Mouse (Mus musculus) limb, embryonic 10.5 days (tissue): Measurements from ENCODE around the gene Tssk4. TPM values are rescaled to one million over a fixed set of nuclear protein-coding genes. Genes with fewer than 3 reads are reported as not detected.

Experiments
- DNase-seq: peaks from one replicate; pipeline ENCODE4 v3.0.0-alpha.2; 2017; ENCODE audit warnings: low spot score
- H3K27ac ChIP-seq: fragments of 300-500 bp; sonication (generic); 2 replicates; pipeline ENCODE4 v1.5.1; 2016; ENCODE audit warnings: mild to moderate bottlenecking
- H3K27me3 ChIP-seq: fragments of 300-500 bp; sonication (generic); 2 replicates; pipeline ENCODE4 v1.6.1; 2016; ENCODE audit warnings: low read depth, mild to moderate bottlenecking; ENCODE audit not compliant: poor library complexity, severe bottlenecking
- H3K36me3 ChIP-seq: fragments of 300-500 bp; sonication (generic); 2 replicates; pipeline ENCODE4 v1.6.1; 2016; ENCODE audit warnings: mild to moderate bottlenecking, moderate library complexity
- H3K4me1 ChIP-seq: fragments of 300-500 bp; sonication (generic); 2 replicates; pipeline ENCODE4 v1.6.1; 2016
- H3K4me3 ChIP-seq: fragments of 300-500 bp; sonication (generic); 2 replicates; pipeline ENCODE4 v1.5.1; 2016; ENCODE audit warnings: mild to moderate bottlenecking, moderate library complexity
- H3K9me3 ChIP-seq: fragments of 300-500 bp; sonication (generic); replicated peaks from 2 replicates; pipeline ENCODE4 v1.6.1; 2016; ENCODE audit warnings: mild to moderate bottlenecking
- WGBS: fragments of 180-500 bp; shearing (Covaris S2); methylation state at CpG from one replicate; pipeline ENCODE4 v1.1.7; 2016; 5-methylcytosine and 5-hydroxymethylcytosine counted together
- polyA plus RNA-seq: library from polyadenylated mRNA; unstranded; fragments of >200 nt; fragmentation: Nextera tagmentation; extraction: Ambion mirVana; gene quantifications from 2 replicates; pipeline ENCODE4 v1.2.1, GENCODE M21; 2016

Gene Tssk4
- polyA plus RNA-seq = 0.60 and 0.61 TPM in 2 replicates

GRCm38 (mm10) chr14:55649884-55650283 is at the start of gene Tssk4:
Gene Tssk4, plus strand, starts transcription at chr14:55650184.
- Histone ChIP-seq H3K4me3 (no peak within 1 kb of the TSS), H3K36me3 (peaks cover 23% of the 10 kb centered on the region), H3K27ac (no peak within 1 kb of the TSS), H3K4me1 (peaks cover 5% of the 10 kb centered on the region), H3K27me3 (no peaks in the 10 kb centered on the region), H3K9me3 (no peaks in the 10 kb centered on the region)
- no peak for DNase-seq
- 98% methylated on average over 2 of the region's 2 CpGs for WGBS

DNA sequence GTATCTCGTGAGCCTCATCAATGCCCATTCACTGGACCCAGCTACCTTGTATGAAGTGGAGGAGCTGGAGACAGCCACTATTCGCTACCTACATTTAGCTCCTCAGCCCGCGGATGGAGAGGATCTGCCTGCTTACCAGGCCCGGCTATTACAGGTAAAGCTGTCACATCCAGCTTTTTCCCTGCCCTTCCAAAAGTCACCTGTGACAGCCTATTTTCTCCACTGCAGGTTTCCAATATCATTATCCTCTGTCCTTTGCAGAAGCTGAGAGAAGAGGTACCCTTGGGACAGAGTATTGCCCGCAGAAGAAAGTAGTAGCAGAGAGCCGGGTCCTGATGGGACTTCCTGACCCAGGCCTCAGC is 46.7 kb upstream of the Tssk4 start, which contains the start of gene Irf9:
Irf9 (plus strand) TSS at position 301 of the 362 bp plus-strand sequence.
- H3K4me3 ChIP-seq = peak within 1 kb of the TSS; percentile 40
- whole genome bisulfite sequencing = 88% methylated on average over 7 of the region's 7 CpGs
- no peaks in the 10 kb centered on the region for H3K9me3 ChIP-seq
- no peak for DNase-seq
- peaks cover 85% of the 10 kb centered on the region for H3K36me3 ChIP-seq
- H3K27me3 ChIP-seq = no peaks in the 10 kb centered on the region
- H3K27ac ChIP-seq = peak within 1 kb of the TSS; percentile 81
- H3K4me1 ChIP-seq = peaks cover 11% of the 10 kb centered on the region

DNA sequence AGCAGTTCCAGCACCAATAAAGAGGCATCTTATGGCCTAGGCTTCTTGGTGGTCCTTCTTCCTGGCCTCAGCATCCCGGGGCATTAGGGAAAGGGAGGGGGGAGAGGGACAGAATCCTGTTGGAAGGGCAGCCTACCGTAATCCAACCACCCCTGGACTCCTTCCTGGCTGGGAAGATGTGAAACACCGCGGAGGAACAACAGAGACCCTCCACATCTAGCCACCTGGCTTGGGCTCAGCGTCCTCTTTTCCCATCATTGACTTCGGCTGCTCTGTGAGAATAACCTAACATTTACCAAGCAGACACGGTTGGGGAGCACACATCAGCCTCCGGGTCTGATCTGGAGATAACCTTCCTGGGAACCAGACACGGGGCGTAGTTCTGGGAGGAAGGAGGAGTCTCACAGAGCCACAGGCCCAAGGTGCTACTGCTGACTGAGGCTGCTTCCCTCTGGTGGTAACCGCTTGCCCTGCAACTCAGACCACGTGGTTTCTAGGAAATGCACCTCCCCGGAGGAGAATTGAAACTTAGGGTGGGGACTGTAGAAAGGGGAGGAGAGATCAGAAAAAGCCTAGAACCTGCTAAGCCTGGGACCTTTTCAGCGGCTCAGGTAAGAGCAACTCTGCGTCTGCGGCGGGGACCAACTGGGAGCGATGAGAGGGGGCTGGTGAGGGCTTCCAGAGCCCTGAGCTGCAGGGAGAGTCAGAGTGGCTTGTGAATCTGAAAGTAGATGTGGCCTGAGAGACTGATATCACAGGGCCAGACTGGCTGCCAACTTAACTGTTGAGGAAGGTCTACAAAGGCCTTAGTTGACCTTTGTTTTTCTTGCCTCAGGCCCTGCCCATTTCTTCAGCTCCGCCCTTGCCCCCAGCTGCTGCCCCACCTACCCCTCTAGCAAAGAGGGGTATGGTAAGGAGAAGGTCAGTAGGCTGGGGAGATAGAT is 46.1 kb upstream of the Tssk4 start:
- Histone ChIP-seq H3K27ac (peak overlapping the region; percentile 81), H3K4me1 (peaks cover 11% of the 10 kb centered on the region), H3K36me3 (peaks cover 85% of the 10 kb centered on the region), H3K27me3 (no peaks in the 10 kb centered on the region), H3K9me3 (no peaks in the 10 kb centered on the region), H3K4me3 (peak overlapping the region; percentile 40)
- 14% methylated on average over 19 of the region's 19 CpGs for WGBS
- peak; percentile 85 for DNase-seq

GRCm38 (mm10) chr14:55604823-55605222 is 45.2 kb upstream of the Tssk4 start:
- H3K4me3 ChIP-seq = no peak overlapping the region
- H3K27me3 ChIP-seq = no peaks in the 10 kb centered on the region
- no peaks in the 10 kb centered on the region for H3K9me3 ChIP-seq
- peaks cover 11% of the 10 kb centered on the region for H3K4me1 ChIP-seq
- H3K36me3 ChIP-seq = peaks cover 85% of the 10 kb centered on the region
- DNase-seq = no peak
- H3K27ac ChIP-seq = no peak overlapping the region
- WGBS = 94% methylated on average over 11 of the region's 11 CpGs

- H3K9me3 ChIP-seq = no peaks in the 10 kb centered on the region
- no peak for DNase-seq
- H3K27ac ChIP-seq = no peak overlapping the region
- no peaks in the 10 kb centered on the region for H3K27me3 ChIP-seq
- H3K36me3 ChIP-seq = peaks cover 80% of the 10 kb centered on the region
- H3K4me1 ChIP-seq = peaks cover 11% of the 10 kb centered on the region
- no peak overlapping the region for H3K4me3 ChIP-seq
- 94% methylated on average over 16 of the region's 16 CpGs for WGBS
These were observed 44.1 kb upstream of the Tssk4 start for GRCm38 (mm10) chr14:55605743-55606459.

DNA sequence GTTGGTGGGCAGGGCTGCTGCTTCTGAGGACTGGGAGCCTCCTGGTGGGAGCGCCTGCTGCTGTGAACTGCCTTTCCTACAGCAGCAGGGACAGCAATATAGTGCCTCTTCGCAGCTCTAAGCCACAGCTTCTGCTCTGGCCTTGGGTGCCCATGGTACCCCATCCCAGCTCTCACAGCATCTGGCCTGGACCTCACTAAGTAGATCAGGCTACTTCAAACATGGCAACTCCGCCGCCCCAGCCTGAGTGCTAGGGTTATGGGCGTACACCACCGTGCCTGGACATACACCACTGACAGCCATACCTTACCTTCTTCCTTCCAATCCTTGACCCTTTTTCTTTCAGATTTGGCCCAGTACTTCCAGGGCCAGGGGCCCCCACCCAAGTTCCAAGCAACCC is 41.6 kb upstream of the Tssk4 start:
- no peaks in the 10 kb centered on the region for H3K9me3 ChIP-seq
- H3K27me3 ChIP-seq = no peaks in the 10 kb centered on the region
- no peak for DNase-seq
- no peak overlapping the region for H3K4me3 ChIP-seq
- H3K36me3 ChIP-seq = peaks cover 56% of the 10 kb centered on the region
- WGBS = 96% methylated on average over 6 of the region's 6 CpGs
- peaks cover 10% of the 10 kb centered on the region for H3K4me1 ChIP-seq
- no peak overlapping the region for H3K27ac ChIP-seq

GRCm38 (mm10) chr14:55613346-55613745 is 36.6 kb upstream of the Tssk4 start:
- Histone ChIP-seq H3K27ac (no peak overlapping the region), H3K27me3 (no peaks in the 10 kb centered on the region), H3K9me3 (no peaks in the 10 kb centered on the region), H3K4me1 (peaks cover 13% of the 10 kb centered on the region), H3K4me3 (no peak overlapping the region), H3K36me3 (peaks cover 21% of the 10 kb centered on the region)
- DNase-seq = no peak
- WGBS = 79% methylated on average over 6 of the region's 6 CpGs

GRCm38 (mm10) chr14:55614565-55615178 is 35.3 kb upstream of the Tssk4 start:
- Histone ChIP-seq H3K4me3 (no peak overlapping the region), H3K27ac (no peak overlapping the region), H3K27me3 (peaks cover 8% of the 10 kb centered on the region; the same call in 1 of the 2 replicates), H3K36me3 (peaks cover 7% of the 10 kb centered on the region), H3K9me3 (no peaks in the 10 kb centered on the region), H3K4me1 (peaks cover 21% of the 10 kb centered on the region)
- WGBS = 81% methylated on average over 7 of the region's 7 CpGs
- DNase-seq = no peak

GRCm38 (mm10) chr14:55615876-55616275 is 34.1 kb upstream of the Tssk4 start:
- DNase-seq = no peak
- Histone ChIP-seq H3K27me3 (peaks cover 9% of the 10 kb centered on the region; the same call in 1 of the 2 replicates), H3K4me1 (peaks cover 21% of the 10 kb centered on the region), H3K27ac (no peak overlapping the region), H3K36me3 (no peaks in the 10 kb centered on the region), H3K4me3 (no peak overlapping the region), H3K9me3 (no peaks in the 10 kb centered on the region)
- 59% methylated on average over 2 of the region's 2 CpGs for WGBS

- WGBS = 83% methylated on average over 2 of the region's 2 CpGs
- no peaks in the 10 kb centered on the region for H3K36me3 ChIP-seq
- H3K27me3 ChIP-seq = peaks cover 9% of the 10 kb centered on the region; the same call in 1 of the 2 replicates
- H3K27ac ChIP-seq = no peak overlapping the region
- H3K9me3 ChIP-seq = no peaks in the 10 kb centered on the region
- no peak for DNase-seq
- H3K4me1 ChIP-seq = peaks cover 21% of the 10 kb centered on the region
- no peak overlapping the region for H3K4me3 ChIP-seq
These were observed 33.1 kb upstream of the Tssk4 start for GRCm38 (mm10) chr14:55616844-55617243.

GRCm38 (mm10) chr14:55617822-55618221 is 32.2 kb upstream of the Tssk4 start, which contains the start of gene Rec8:
Gene Rec8, plus strand, starts transcription at chr14:55618037.
- DNase-seq = peak; percentile 66
- 21% methylated on average over 21 of the region's 21 CpGs for WGBS
- Histone ChIP-seq H3K27me3 (peaks cover 9% of the 10 kb centered on the region; the same call in 1 of the 2 replicates), H3K9me3 (no peaks in the 10 kb centered on the region), H3K36me3 (0 out of 2 replicates have a peak, but pooled peaks cover 3% of the 10 kb centered on the region), H3K27ac (peak within 1 kb of the TSS; percentile 46; the same call in 1 of the 2 replicates), H3K4me1 (peaks cover 21% of the 10 kb centered on the region), H3K4me3 (peak within 1 kb of the TSS; percentile 39)

- Histone ChIP-seq H3K9me3 (no peaks in the 10 kb centered on the region), H3K27me3 (peaks cover 9% of the 10 kb centered on the region; the same call in 1 of the 2 replicates), H3K4me1 (peaks cover 21% of the 10 kb centered on the region), H3K36me3 (peaks cover 10% of the 10 kb centered on the region), H3K27ac (peak overlapping the region; percentile 46; the same call in 1 of the 2 replicates), H3K4me3 (peak overlapping the region; percentile 39)
- 49% methylated on average over 22 of the region's 22 CpGs for WGBS
- no peak for DNase-seq
These were observed 31.3 kb upstream of the Tssk4 start for GRCm38 (mm10) chr14:55618486-55619195.
